Mouse (Mus musculus) ES-Bruce4 (cell line): ENCODE measurements around the gene Fyn. TPM values are rescaled to one million over a fixed set of nuclear protein-coding genes. Genes with fewer than 3 reads are reported as not detected.

ENCODE experiments used
- H3K27ac ChIP-seq: 2 replicates; pipeline ENCODE4 v1.5.1; 2012; ENCODE audit warnings: low read length, inconsistent platforms; ENCODE audit not compliant: insufficient read depth
- H3K27me3 ChIP-seq: 2 replicates; pipeline ENCODE4 v1.6.1; 2012; ENCODE audit warnings: mild to moderate bottlenecking, low read length, inconsistent platforms; ENCODE audit not compliant: control insufficient read depth, poor library complexity, insufficient read depth, severe bottlenecking
- H3K36me3 ChIP-seq: 2 replicates; pipeline ENCODE4 v1.6.1; 2012; ENCODE audit warnings: inconsistent platforms, mild to moderate bottlenecking, low read length, moderate library complexity; ENCODE audit not compliant: control insufficient read depth, poor library complexity, insufficient read depth, severe bottlenecking
- H3K4me1 ChIP-seq: one replicate; pipeline ENCODE4 v1.8.1; 2011; ENCODE audit warnings: low read length; ENCODE audit not compliant: control insufficient read depth, insufficient read depth
- H3K4me3 ChIP-seq: 2 replicates; pipeline ENCODE4 v1.5.1; 2011; ENCODE audit warnings: low read depth, mild to moderate bottlenecking, low read length
- H3K9ac ChIP-seq: 2 replicates; pipeline ENCODE4 v1.6.1; 2012; ENCODE audit warnings: low read depth, mild to moderate bottlenecking, inconsistent platforms; ENCODE audit not compliant: poor library complexity, severe bottlenecking
- H3K9me3 ChIP-seq: replicated peaks from 2 replicates; pipeline ENCODE4 v1.6.1; 2012; ENCODE audit warnings: mild to moderate bottlenecking, low read length, inconsistent platforms; ENCODE audit not compliant: control insufficient read depth, poor library complexity, insufficient read depth, severe bottlenecking
- CTCF ChIP-seq: IDR thresholded peaks from one replicate; pipeline ENCODE4 v1.8.1; 2011; ENCODE audit warnings: low read depth, low read length
- EP300 ChIP-seq: IDR thresholded peaks from 2 replicates; pipeline ENCODE4 v1.6.1; 2011; ENCODE audit warnings: low read depth, low read length; ENCODE audit not compliant: insufficient read depth
- POLR2A ChIP-seq: IDR thresholded peaks from one replicate; pipeline ENCODE4 v1.8.1; 2011; ENCODE audit warnings: low read length; ENCODE audit not compliant: insufficient read depth
- polyA plus RNA-seq: library from polyadenylated mRNA; stranded (reverse); fragments of >200 nt; gene quantifications from 2 replicates; pipeline ENCODE4 v1.2.4, GENCODE M21; 2011; ENCODE audit warnings: low read depth; ENCODE audit not compliant: missing spikeins, insufficient read depth, insufficient read length

Gene Fyn
- polyA plus RNA-seq, 1 experiment, result 19.1 TPM

DNA sequence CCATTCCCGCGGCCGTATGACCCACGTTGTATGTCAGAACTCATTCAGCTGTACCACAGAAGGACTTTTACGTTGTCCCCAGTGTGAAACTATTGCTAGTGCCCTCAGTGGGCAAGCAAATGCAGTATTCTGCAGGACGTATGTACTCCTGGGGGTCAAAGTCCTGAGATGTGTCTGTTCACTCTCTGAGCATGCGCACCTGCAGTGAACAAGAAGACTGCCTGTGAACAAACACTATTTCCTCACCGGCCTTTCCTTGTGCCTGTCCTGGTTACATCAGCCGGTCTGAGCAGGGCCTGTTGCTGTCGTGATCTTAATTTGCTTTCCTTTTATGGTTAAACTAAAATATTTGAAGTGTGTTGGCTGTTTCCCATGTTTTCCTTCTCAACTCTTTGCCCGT is 77.2 kb downstream of the Fyn start:
- Histone ChIP-seq H3K9me3 (no peaks in the 10 kb centered on the region), H3K4me3 (no peak overlapping the region), H3K4me1 (no peaks in the 10 kb centered on the region), H3K9ac (no peak overlapping the region), H3K27ac (no peak overlapping the region), H3K36me3 (no peaks in the 10 kb centered on the region), H3K27me3 (no peaks in the 10 kb centered on the region)
- TF ChIP-seq POLR2A (no peak), CTCF (no peak), EP300 (no peak)

DNA sequence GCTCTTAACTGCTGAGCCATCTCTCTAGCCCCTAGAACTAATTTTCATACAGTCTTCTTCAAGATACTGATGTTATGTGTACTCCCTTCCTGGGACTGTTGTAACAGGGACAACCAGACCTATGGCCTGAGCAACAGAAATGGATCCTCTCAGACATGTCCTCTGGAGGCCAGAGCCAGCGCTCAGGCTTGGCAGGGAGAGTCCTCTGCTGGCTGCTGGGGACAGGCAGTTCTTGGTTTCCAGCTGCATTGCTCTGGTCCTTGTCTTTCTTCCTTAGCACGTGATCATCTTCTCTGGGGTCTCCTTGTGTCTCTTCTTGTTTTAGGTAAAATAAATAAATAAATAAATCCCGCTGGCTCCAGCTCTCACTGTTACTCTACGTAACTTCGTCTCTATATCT is 78.1 kb downstream of the Fyn start:
- no peaks in the 10 kb centered on the region for H3K4me1 ChIP-seq
- H3K4me3 ChIP-seq, result no peak overlapping the region
- no peaks in the 10 kb centered on the region for H3K36me3 ChIP-seq
- no peak overlapping the region for H3K9ac ChIP-seq
- H3K27ac ChIP-seq, result no peak overlapping the region
- TF ChIP-seq POLR2A (no peak), CTCF (no peak), EP300 (no peak)
- no peaks in the 10 kb centered on the region for H3K9me3 ChIP-seq
- H3K27me3 ChIP-seq, result no peaks in the 10 kb centered on the region

DNA sequence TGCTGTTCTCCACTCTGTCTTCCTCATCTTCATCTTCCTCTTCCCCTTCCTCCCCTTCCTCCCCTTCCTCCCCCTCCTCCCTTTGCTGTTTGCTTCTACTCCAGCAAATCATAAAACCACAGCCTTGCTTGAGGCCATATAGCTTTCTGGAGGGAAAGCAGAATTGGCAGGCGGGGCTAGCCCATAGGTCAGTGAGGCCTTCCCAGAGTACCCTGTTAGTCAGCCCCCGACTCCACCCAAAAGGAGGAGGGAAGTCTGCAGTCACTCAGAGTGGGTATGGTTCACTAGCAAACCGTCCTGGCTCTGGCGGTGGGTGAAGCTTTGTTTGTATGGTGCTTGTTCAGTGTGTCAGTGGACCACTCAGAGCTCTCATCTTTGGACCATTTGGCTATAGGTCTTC is 80.5 kb downstream of the Fyn start:
- Histone ChIP-seq H3K4me1 (no peaks in the 10 kb centered on the region), H3K9me3 (no peaks in the 10 kb centered on the region), H3K27ac (no peak overlapping the region), H3K4me3 (no peak overlapping the region), H3K27me3 (no peaks in the 10 kb centered on the region), H3K9ac (no peak overlapping the region), H3K36me3 (no peaks in the 10 kb centered on the region)
- TF ChIP-seq CTCF (no peak), POLR2A (no peak), EP300 (no peak)

DNA sequence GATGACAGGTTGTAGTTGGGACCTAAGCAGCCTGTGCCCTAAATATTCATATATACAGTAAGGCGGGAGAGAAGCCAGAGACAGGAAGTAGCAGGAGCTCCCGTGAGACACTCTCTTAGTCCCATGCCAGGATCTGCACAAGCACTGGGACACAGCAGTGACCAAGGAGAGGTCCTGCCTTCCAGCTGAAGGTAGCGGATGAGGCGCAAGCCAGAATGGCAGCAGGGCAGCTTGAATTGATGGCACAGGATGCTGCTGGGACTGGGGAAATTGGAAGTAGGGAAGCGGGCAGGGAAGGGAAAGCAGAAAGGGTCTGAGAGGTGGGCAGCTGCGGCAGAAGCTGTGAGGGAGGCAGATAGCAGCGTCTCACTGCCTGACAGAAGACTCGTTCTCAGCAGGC is 81.7 kb downstream of the Fyn start:
- Histone ChIP-seq H3K27ac (no peak overlapping the region), H3K4me1 (no peaks in the 10 kb centered on the region), H3K36me3 (no peaks in the 10 kb centered on the region), H3K27me3 (no peaks in the 10 kb centered on the region), H3K4me3 (no peak overlapping the region), H3K9ac (no peak overlapping the region), H3K9me3 (no peaks in the 10 kb centered on the region)
- TF ChIP-seq EP300 (no peak), CTCF (no peak), POLR2A (no peak)

DNA sequence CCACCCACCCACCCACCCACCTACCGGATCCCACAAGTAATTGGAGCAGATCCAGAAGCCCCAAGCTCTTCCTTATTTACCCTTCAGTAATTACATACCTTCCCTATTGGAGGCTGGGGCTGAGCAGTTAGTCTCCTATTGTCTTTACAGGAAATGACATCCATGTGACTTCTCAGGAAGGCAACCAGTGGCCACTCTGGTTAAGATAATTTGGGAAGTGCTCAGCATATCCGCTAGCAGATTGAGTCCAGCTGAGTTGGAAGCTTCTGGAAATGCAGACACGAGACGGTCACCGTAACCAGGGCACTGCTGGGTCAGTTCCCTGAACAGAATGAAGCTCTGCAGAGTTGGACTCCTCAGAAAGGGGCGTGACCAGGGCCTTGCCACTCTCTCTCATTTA is 82.4 kb downstream of the Fyn start:
- H3K27ac ChIP-seq, result no peak overlapping the region
- no peaks in the 10 kb centered on the region for H3K4me1 ChIP-seq
- H3K9me3 ChIP-seq, result no peaks in the 10 kb centered on the region
- no peak overlapping the region for H3K4me3 ChIP-seq
- no peak for TF ChIP-seq CTCF
- no peak for TF ChIP-seq POLR2A
- no peak for TF ChIP-seq EP300
- no peak overlapping the region for H3K9ac ChIP-seq
- no peaks in the 10 kb centered on the region for H3K36me3 ChIP-seq
- H3K27me3 ChIP-seq, result no peaks in the 10 kb centered on the region

DNA sequence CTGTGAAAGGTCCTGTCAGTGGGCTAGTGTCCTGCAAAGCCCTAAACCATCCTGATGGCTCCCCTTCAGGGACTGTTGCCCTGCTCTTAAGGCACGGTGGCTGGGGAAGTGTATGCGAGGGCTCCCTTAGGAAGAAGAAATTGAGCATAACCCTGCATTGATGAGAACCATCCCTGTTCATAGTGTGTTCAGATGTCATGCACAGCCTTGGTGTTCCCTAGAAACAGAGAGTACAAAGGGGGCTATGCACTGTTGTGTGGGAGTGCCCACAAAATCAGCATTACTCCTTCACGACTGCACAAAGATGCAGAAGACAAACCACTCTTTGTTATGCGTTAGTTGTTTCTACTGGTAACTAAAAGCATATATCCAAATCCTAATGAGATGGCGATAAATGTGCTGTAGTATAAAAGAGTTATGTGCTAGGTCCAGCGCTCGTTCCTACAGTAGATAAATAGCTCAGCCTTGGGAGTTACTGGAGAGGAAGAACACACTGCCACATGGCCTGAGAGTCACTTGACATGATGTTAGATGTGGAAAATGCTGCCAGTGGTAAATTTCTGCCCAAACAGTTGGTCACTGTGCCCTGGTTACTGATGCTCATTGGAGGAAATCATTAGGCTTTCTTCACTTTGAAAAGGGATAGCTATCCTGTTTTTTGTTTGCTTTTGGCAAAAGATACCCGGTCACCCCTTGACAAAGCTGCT is 83.4 kb downstream of the Fyn start:
- no peaks in the 10 kb centered on the region for H3K4me1 ChIP-seq
- H3K36me3 ChIP-seq, result no peaks in the 10 kb centered on the region
- TF ChIP-seq EP300, result no peak
- no peak for TF ChIP-seq POLR2A
- TF ChIP-seq CTCF, result no peak
- no peak overlapping the region for H3K4me3 ChIP-seq
- H3K9me3 ChIP-seq, result no peaks in the 10 kb centered on the region
- H3K27me3 ChIP-seq, result no peaks in the 10 kb centered on the region
- no peak overlapping the region for H3K27ac ChIP-seq
- no peak overlapping the region for H3K9ac ChIP-seq
